Mouse (Mus musculus) adrenal gland, adult 2 months (tissue): Measurements from ENCODE around the gene Sema3b. TPM values are rescaled to one million over a fixed set of nuclear protein-coding genes. Genes with fewer than 3 reads are reported as not detected.

Experiments
- DNase-seq: peaks from one replicate; pipeline ENCODE4 v3.0.0; 2021
- polyA plus RNA-seq: library from polyadenylated mRNA; depleted of rRNA; stranded (reverse); fragments of >200 nt; gene quantifications from 2 replicates; pipeline ENCODE4 v1.2.3, GENCODE M21; 2012
- total RNA-seq, 2 experiments: library from RNA; stranded (reverse); gene quantifications; 2 replicates each; pipeline ENCODE4 v1.2.3; 2021

The Sema3b gene
- total and polyA plus RNA-seq, 3 experiments = 3.7 to 8.3 (median 4.1) TPM

GRCm38 (mm10) chr9:107612945-107613569, 4.0 kb upstream of the Sema3b start:
- DNase-seq = no peak

- DNase-seq = peak; percentile 99
Observed at GRCm38 (mm10) chr9:107612191-107612944, 3.3 kb upstream of the Sema3b start.

- DNase-seq = no peak
Observed at GRCm38 (mm10) chr9:107611456-107612190, 2.6 kb upstream of the Sema3b start.

- no peak for DNase-seq
Observed at GRCm38 (mm10) chr9:107609433-107609830, 403 bp upstream of the Sema3b start.

- no peak for DNase-seq
Observed at GRCm38 (mm10) chr9:107607653-107608245, 1.3 kb downstream of the Sema3b start.

- no peak for DNase-seq
Observed at GRCm38 (mm10) chr9:107607036-107607435, 2.0 kb downstream of the Sema3b start.

- DNase-seq = no peak
Observed at GRCm38 (mm10) chr9:107606591-107606990, 2.4 kb downstream of the Sema3b start.

GRCm38 (mm10) chr9:107605041-107605661, 3.9 kb downstream of the Sema3b start:
- DNase-seq = no peak

- no peak for DNase-seq
Observed at GRCm38 (mm10) chr9:107603251-107603650, 5.8 kb downstream of the Sema3b start.

GRCm38 (mm10) chr9:107602068-107602648, 6.9 kb downstream of the Sema3b start:
- DNase-seq = peak; percentile 91

GRCm38 (mm10) chr9:107601275-107601674, 7.8 kb downstream of the Sema3b start:
- DNase-seq = no peak

GRCm38 (mm10) chr9:107600745-107601144, 8.3 kb downstream of the Sema3b start:
- no peak for DNase-seq

GRCm38 (mm10) chr9:107599842-107600241, 9.2 kb downstream of the Sema3b start:
- no peak for DNase-seq

GRCm38 (mm10) chr9:107599433-107599832, 9.6 kb downstream of the Sema3b start:
- no peak for DNase-seq

- no peak for DNase-seq
Observed at GRCm38 (mm10) chr9:107598385-107598784, 10.6 kb downstream of the Sema3b start.

GRCm38 (mm10) chr9:107596619-107597569, 12.1 kb downstream of the Sema3b start:
- DNase-seq = no peak

- no peak for DNase-seq
Observed at GRCm38 (mm10) chr9:107594281-107595062, 14.6 kb downstream of the Sema3b start.

- no peak for DNase-seq
Observed at GRCm38 (mm10) chr9:107593101-107593976, 15.7 kb downstream of the Sema3b start.

- no peak for DNase-seq
Observed at GRCm38 (mm10) chr9:107590773-107591060, 18.3 kb downstream of the Sema3b start.
